Mouse (Mus musculus): ENCODE data around the gene Prrg2. TPM values are rescaled to one million over a fixed set of nuclear protein-coding genes. Genes with fewer than 3 reads are reported as not detected.

The Prrg2 gene
- total RNA-seq, 1 experiment from 2014 or later, result 6.7 TPM

- ATAC-seq (replicated peaks in 1 of 2; ENCODE audit: insufficient read depth in 1 of 2, low FRiP score in 2 of 2, low TSS enrichment in 1 of 2, low read depth in 1 of 2, poor library complexity in 2 of 2, severe bottlenecking in 2 of 2), result no peak
Measured at GRCm38 (mm10) chr7:45092828-45093515, 30.5 kb upstream of the Prrg2 start.

DNA sequence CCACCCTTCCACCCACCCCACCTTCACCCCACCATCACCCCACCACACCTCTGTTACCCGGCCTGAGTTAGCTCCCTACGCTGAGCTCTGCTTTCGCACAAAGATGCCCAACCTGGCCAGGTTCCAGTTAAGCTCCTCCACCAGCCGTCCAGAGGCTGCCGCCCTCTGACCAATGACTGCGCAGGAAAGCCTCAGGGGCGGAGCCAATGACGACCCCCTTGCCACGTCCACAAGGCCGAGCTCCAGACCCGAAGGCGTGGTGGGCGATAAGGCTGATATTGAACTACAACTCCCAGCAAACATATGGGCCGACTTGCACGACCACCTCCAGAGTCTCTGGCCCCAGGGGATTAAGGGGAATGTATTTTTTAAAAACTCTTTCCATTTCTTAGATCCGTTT, 29.6 kb upstream of the Prrg2 start, which contains the start of gene Rcn3:
Gene Rcn3 (minus strand): TSS at position 174 of the 400 bp plus-strand sequence.
- ATAC-seq (replicated peaks in 1 of 2; ENCODE audit: insufficient read depth in 1 of 2, low FRiP score in 2 of 2, low TSS enrichment in 1 of 2, low read depth in 1 of 2, poor library complexity in 2 of 2, severe bottlenecking in 2 of 2), result peak; percentile 67 to 86

- peak; percentile 72 to 75 for ATAC-seq (replicated peaks in 1 of 2; ENCODE audit: insufficient read depth in 1 of 2, low FRiP score in 2 of 2, low TSS enrichment in 1 of 2, low read depth in 1 of 2, poor library complexity in 2 of 2, severe bottlenecking in 2 of 2)
Measured at GRCm38 (mm10) chr7:45091001-45091990, 28.8 kb upstream of the Prrg2 start.

- peak in 1 of 2 experiments; percentile 51; a peak in 2 of 4 replicates for ATAC-seq (replicated peaks in 1 of 2; ENCODE audit: insufficient read depth in 1 of 2, low FRiP score in 2 of 2, low TSS enrichment in 1 of 2, low read depth in 1 of 2, poor library complexity in 2 of 2, severe bottlenecking in 2 of 2)
Measured at GRCm38 (mm10) chr7:45090251-45090977, 27.9 kb upstream of the Prrg2 start.

DNA sequence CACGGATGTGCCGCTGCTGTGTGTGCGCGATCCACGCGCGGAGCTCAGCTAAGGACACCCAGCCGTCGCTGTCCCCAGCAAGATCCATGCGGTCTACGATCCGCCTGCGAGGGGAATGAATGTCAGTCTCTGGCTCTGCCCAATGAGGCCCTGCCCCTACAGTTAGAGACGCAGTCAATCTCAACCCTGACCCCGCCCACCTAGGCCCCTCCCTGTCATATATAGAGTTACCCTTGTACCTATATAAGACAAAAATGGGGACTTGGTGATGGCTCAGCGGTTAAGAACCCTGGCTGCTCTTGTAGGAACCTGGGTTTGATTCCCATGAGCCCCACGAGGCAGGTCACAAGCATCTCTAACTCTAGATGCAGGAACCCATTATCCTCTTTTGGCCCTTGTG, 26.1 kb upstream of the Prrg2 start:
- ATAC-seq (replicated peaks in 1 of 2; ENCODE audit: insufficient read depth in 1 of 2, low FRiP score in 2 of 2, low TSS enrichment in 1 of 2, low read depth in 1 of 2, poor library complexity in 2 of 2, severe bottlenecking in 2 of 2), result no peak

GRCm38 (mm10) chr7:45086084-45086483, 23.6 kb upstream of the Prrg2 start:
- no peak for ATAC-seq (replicated peaks in 1 of 2; ENCODE audit: insufficient read depth in 1 of 2, low FRiP score in 2 of 2, low TSS enrichment in 1 of 2, low read depth in 1 of 2, poor library complexity in 2 of 2, severe bottlenecking in 2 of 2)

GRCm38 (mm10) chr7:45083300-45083890, 20.9 kb upstream of the Prrg2 start:
- peak in 1 of 2 experiments; percentile 1; a peak in 1 of 4 replicates for ATAC-seq (replicated peaks in 1 of 2; ENCODE audit: insufficient read depth in 1 of 2, low FRiP score in 2 of 2, low TSS enrichment in 1 of 2, low read depth in 1 of 2, poor library complexity in 2 of 2, severe bottlenecking in 2 of 2)

DNA sequence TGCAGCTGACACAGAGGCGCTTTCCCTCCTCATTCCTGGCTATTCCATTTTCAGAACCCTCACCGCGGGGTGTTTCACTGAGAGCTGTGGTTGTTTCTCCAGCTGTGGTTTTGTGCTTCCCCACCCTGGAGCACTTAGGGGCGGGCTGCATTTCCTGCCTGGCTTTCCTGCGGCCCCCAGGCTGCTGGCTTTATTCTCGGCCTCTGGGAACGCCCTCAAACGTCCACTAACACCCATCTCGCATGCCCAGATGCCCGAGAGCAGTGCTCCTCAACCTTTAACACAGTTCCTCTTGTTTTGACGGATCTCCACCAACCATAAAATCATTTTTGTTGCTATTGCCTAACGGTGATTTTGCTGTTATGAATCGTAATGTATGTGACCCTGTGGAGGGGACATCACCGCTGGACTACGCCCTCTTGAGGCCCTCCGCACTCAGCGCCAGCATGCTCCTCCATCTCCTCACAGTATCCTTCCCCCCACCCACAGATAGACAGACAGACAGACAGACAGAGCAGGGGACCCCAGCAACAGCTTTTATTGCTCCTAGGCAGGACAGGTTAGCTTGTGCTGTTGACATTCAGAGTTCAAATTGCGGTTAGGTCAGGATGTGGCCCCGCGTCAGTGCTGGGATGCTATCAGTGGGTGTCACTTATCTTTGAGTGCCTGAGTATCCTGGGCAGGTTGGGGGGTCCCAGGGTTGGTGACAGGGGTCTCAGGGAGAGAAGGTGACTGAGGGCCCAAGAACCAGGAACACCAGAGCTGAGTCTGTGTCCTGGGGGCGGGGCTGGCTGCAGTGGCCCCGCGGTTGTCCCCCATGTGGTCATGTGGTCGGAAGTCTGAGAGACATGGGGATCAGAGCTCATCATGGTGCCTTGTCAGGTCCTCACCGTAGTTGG, 20.2 kb upstream of the Prrg2 start:
- peak; percentile 62 to 63 for ATAC-seq (replicated peaks in 1 of 2; ENCODE audit: insufficient read depth in 1 of 2, low FRiP score in 2 of 2, low TSS enrichment in 1 of 2, low read depth in 1 of 2, poor library complexity in 2 of 2, severe bottlenecking in 2 of 2)

- no peak for ATAC-seq (replicated peaks in 1 of 2; ENCODE audit: insufficient read depth in 1 of 2, low FRiP score in 2 of 2, low TSS enrichment in 1 of 2, low read depth in 1 of 2, poor library complexity in 2 of 2, severe bottlenecking in 2 of 2)
Measured at GRCm38 (mm10) chr7:45081016-45081415, 18.5 kb upstream of the Prrg2 start.

GRCm38 (mm10) chr7:45079856-45080255, 17.4 kb upstream of the Prrg2 start:
- ATAC-seq (replicated peaks in 1 of 2; ENCODE audit: insufficient read depth in 1 of 2, low FRiP score in 2 of 2, low TSS enrichment in 1 of 2, low read depth in 1 of 2, poor library complexity in 2 of 2, severe bottlenecking in 2 of 2), result peak; percentile 46 to 50; a peak in 2 of 4 replicates

DNA sequence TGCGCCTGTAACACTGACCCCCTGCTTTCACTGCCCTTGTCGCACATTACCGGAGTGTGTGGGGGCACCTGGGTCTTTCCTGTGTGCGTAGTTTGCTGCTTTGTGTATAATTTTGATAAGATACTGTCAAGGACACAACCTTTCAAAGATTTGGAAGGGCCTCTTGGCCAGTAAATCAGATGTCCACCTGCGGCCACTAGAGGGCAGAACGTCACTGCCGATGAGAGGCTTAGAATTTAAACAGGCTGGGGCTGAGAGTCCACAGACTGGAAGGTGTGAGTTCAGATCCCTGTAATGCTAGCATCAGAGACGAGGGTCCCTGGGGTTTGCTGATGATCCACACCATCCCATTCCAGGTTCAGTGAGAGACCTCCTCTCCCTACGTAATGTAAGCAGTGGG, 16.0 kb upstream of the Prrg2 start:
- ATAC-seq (replicated peaks in 1 of 2; ENCODE audit: insufficient read depth in 1 of 2, low FRiP score in 2 of 2, low TSS enrichment in 1 of 2, low read depth in 1 of 2, poor library complexity in 2 of 2, severe bottlenecking in 2 of 2), result no peak

GRCm38 (mm10) chr7:45077829-45078228, 15.4 kb upstream of the Prrg2 start:
- no peak for ATAC-seq (replicated peaks in 1 of 2; ENCODE audit: insufficient read depth in 1 of 2, low FRiP score in 2 of 2, low TSS enrichment in 1 of 2, low read depth in 1 of 2, poor library complexity in 2 of 2, severe bottlenecking in 2 of 2)

GRCm38 (mm10) chr7:45077322-45077721, 14.8 kb upstream of the Prrg2 start:
- no peak for ATAC-seq (replicated peaks in 1 of 2; ENCODE audit: insufficient read depth in 1 of 2, low FRiP score in 2 of 2, low TSS enrichment in 1 of 2, low read depth in 1 of 2, poor library complexity in 2 of 2, severe bottlenecking in 2 of 2)

- no peak for ATAC-seq (replicated peaks in 1 of 2; ENCODE audit: insufficient read depth in 1 of 2, low FRiP score in 2 of 2, low TSS enrichment in 1 of 2, low read depth in 1 of 2, poor library complexity in 2 of 2, severe bottlenecking in 2 of 2)
Measured at GRCm38 (mm10) chr7:45076501-45076900, 14.0 kb upstream of the Prrg2 start.

- no peak for ATAC-seq (replicated peaks in 1 of 2; ENCODE audit: insufficient read depth in 1 of 2, low FRiP score in 2 of 2, low TSS enrichment in 1 of 2, low read depth in 1 of 2, poor library complexity in 2 of 2, severe bottlenecking in 2 of 2)
Measured at GRCm38 (mm10) chr7:45075405-45075804, 12.9 kb upstream of the Prrg2 start.

DNA sequence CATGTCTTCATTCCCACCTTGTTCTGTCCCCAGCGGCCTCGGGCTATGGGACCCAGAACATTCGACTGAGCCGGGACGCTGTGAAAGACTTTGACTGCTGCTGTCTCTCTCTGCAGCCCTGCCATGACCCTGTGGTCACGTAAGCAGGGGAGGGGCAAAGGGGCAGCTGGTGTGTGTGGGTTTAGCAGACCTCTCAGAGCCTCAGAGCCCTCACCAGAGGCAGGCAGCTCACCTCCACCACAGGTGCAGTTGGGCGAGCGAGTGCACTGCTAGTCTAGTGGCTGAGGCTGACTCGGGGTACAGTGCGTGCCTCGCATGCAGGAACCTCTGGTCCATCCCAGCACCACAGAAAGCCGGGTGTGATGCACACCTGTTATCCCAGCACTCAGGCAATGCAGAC, 11.5 kb upstream of the Prrg2 start:
- no peak for ATAC-seq (replicated peaks in 1 of 2; ENCODE audit: insufficient read depth in 1 of 2, low FRiP score in 2 of 2, low TSS enrichment in 1 of 2, low read depth in 1 of 2, poor library complexity in 2 of 2, severe bottlenecking in 2 of 2)

Measured in hematopoietic stem cell, adult 5-6 weeks (primary cell).